ENCODE assay signal across 20 mouse cellular contexts in the genomic region with DNA sequence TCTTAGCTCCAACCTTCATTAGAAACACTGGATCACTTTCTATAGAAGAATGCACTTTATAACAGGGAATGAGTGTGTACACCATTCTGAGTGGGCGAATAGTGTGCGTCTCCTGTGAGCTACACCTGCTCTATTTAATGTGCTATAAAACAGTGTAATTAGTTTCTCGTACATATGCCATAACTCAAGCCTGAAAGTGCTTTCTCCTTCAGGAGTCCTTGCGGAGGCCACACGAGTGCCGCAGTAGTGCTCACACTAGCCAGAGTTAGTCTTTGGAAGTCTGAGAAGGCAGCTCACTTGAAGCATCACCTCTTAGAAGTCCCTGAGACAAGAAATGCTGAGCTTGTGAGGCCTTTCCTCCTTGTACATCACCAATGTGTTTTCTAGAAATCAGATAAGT.
"Had no signal": no experiment of that assay in that cellular context is flagged by ENCODE, and none has a peak within 500 bp of the region (broad histone marks: within the 10 kb centered on the region; RNA-seq: fewer than 3 reads in every experiment).

No protein-coding gene starts in this region.

- H3K36me3 ChIP-seq: liver, embryonic 15.5 days; lung, embryonic 15.5 days; midbrain, embryonic 12.5 days; midbrain, embryonic 15.5 days; neural tube, embryonic 13.5 days had no signal

- H3K27ac ChIP-seq: liver, embryonic 15.5 days; lung, embryonic 15.5 days; macrophage; midbrain, embryonic 12.5 days; midbrain, embryonic 15.5 days; neural tube, embryonic 13.5 days had no signal

- H3K4me2 ChIP-seq: liver, embryonic 15.5 days; lung, embryonic 15.5 days; midbrain, embryonic 12.5 days; midbrain, embryonic 15.5 days; neural tube, embryonic 13.5 days had no signal

- H3K9ac ChIP-seq: liver, embryonic 15.5 days; liver, postnatal 0 days; lung, embryonic 15.5 days; midbrain, embryonic 12.5 days; midbrain, embryonic 15.5 days; neural tube, embryonic 13.5 days had no signal

- ATAC-seq: liver, postnatal 0 days; lung, postnatal 0 days; midbrain, embryonic 15.5 days had no signal

- DNase-seq: liver, postnatal 0 days; lung, adult 2 months; lung, postnatal 14 days; lung, postnatal 36 days; retina, postnatal 1 day; right cerebral cortex, adult 18-20 months; right cerebral cortex, postnatal 25 days; right cerebral cortex, postnatal 4 days; spleen, adult 18-20 months; thymus, adult 18-20 months; thymus, postnatal 14 days; thymus, postnatal 36 days had no signal

- H3K9me3 ChIP-seq: liver, embryonic 15.5 days; lung, embryonic 15.5 days; megakaryocyte, embryonic 14.5 days; midbrain, embryonic 12.5 days; midbrain, embryonic 15.5 days; neural tube, embryonic 13.5 days had no signal

- H3K4me3 ChIP-seq: liver, embryonic 15.5 days; lung, embryonic 15.5 days; megakaryocyte, embryonic 14.5 days; midbrain, embryonic 12.5 days; midbrain, embryonic 15.5 days; neural tube, embryonic 13.5 days had no signal

- H3K4me1 ChIP-seq: liver, embryonic 15.5 days; lung, embryonic 15.5 days; midbrain, embryonic 12.5 days; midbrain, embryonic 15.5 days; neural tube, embryonic 13.5 days had no signal

- H3K27me3 ChIP-seq: lung, embryonic 15.5 days; midbrain, embryonic 12.5 days; midbrain, embryonic 15.5 days; neural tube, embryonic 13.5 days had no signal
